Mouse (Mus musculus): ENCODE data around the gene Slc22a14.

Gene Slc22a14

DNA sequence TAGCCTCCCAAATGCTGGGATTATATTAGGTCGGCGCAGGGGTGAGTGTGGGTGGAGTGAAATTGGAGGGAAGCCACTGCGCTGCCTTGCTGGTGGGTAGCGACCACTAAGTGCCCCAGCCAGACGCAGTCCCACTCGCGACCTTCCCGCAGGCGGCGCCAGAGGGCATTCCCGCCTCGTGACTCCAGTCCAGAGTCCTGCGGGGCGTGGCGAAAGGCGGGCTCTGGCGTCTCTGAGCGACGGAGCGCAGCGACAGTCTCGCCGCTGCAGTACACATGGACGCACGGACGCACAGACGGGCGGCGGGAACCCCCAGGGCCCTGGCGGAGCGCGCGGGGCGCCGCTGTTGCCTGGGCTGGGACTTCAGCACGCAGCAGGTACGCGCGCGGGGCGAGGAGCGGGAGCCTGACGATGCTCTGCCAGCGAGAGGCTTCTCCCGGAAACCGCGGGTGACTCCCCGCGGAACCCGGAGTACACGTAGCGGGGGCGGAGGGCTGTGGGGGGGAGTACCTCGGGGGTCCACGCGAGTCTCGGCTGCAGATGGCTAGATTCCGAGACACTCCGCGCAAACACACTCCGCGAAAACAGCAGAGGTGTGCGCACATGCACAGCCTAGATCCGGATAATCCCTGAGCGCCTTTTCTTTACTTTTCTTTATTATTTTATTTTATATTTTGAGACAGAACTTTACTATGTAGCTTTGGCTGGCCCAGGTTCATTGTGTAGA, 7.9 kb downstream of the Slc22a14 start, which contains the start of gene Xylb:
Gene Xylb (plus strand): TSS at position 51 of the 727 bp plus-strand sequence.
- DNase-seq (ENCODE audit: low read depth, low spot score) = peak; percentile 57

DNA sequence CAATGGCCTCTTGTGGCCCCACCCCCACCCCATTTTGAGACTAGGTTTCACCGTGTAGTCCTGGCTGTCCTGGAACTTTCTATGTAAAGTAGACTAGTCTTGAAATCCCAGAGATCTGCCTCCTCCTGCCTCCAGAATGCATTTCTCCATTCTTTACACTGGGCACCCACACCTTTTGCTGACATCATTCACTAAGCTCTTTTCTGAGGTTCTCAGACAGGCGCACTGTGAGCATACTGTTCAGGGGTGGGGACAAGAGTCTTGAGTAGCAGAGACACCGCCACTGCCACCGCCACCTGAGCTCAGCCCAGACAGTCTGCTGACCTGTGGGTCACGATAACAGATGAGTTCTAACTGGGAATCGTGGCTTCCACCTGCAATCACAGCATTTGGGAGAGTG, 9.4 kb downstream of the Slc22a14 start:
- no peak for DNase-seq (ENCODE audit: low read depth, low spot score)

DNA sequence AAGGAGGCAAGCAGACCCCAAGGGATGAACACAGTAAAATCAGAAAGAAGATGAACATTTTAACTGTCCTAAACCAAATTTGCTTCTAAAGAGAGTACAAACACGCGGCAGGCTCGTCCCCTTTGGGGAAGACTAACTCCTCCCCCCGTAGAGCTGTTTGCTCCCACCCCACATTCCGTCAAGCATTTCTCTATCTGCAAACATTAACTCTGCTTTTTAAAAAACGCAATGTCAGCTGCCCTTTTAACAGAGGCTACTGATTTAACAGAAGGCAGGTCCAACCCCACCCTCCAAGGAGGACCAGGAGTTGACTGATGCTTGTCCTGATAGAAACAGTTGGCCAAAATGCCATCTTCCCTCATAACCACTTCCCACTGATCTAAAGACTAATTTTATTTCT, 11.4 kb downstream of the Slc22a14 start:
- no peak for DNase-seq (ENCODE audit: low read depth, low spot score)

DNA sequence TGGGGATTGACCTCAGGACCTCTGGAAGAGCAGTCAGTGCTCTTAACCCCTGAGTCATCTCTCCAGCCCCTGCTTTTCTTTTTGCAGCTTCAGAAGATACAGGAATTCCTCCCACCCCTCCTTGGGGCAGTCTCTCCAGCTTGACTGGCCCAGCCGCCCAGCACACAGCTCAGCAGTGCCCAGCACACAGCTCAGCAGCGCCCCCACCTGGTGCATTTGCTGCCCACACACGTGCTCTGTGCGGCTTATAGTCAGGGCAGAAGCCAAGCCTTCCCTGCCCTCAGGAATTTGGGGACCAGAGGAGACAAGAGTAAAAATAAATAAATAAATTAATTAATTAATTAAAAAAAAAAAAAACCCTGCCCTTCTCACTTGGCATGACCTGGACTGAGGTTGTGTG, 13.3 kb downstream of the Slc22a14 start:
- peak; percentile 40 for DNase-seq (ENCODE audit: low read depth, low spot score)

DNA sequence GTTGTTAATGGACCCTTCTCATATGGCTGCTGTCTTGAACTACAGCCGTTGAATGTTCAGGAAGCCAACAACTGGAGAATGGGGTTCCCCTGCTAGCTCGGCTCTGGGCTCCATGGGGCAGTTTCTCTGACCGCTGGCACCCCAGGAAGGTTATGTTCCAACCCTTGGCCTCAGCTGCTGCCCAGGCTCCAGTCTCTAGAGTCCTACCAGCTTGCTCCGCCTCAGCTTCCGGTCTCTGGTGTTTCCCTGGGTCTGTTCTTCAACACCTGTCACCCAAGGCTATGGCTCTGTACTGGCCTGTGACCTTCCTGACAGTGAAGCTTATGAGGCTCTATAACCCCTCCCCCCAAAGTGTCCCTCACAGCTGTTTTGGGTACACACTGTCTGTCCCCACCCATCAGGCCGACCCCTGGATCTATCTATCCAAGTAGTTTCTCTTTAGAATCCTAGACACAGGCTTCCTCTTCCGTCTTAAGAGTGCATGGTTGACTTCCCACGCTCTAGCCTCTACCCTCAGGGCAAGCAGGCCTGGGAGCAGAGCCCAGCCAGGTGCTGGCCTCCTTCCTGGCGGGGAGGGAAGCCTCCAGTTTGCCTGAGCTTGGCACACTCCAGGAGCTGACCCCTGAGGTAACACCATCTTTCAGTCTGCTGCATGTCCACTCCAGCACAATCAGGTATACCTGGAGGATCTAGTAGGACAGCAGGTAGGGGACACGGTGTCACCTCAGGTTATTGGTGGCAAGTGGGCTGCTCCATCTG, 14.2 kb downstream of the Slc22a14 start:
- no peak for DNase-seq (ENCODE audit: low read depth, low spot score)

DNA sequence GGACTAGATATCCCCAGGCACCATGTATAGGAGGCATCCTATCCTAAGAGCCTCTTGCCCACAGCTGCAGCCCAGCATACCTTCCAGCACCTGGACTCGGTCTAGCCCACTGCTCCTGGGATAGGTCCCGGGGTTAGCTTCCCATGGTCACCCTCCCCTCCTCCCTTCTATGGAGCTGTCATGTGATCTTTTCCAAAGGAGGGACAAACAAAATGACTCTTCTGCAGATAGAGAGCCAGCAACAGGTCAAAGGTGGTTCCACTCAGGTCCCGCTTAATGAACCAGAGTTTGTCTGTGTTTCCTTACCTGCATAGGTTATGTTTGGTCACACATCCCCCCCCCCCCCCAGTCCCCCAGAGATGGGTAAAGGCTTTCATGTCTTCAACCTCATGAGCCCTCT, 14.8 kb downstream of the Slc22a14 start:
- no peak for DNase-seq (ENCODE audit: low read depth, low spot score)

DNA sequence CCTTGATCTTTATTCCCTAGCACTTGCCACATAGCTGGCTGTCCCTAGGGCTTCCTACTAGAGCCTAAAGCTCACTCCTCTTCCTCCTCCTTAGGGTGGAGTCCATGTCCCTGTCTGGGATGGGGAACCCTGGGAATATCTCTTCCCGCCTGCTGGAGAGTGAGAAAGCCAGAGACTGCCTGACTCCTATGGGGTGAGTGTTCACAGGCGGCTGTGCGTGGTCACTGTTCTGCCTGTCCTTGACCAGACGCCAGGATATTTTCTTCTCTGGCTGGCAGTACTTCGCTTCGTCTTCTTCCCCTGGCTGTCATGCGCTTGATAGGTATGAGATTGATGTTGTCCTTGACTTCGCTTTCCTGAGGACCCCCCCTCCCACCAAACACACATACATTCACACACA, 19.0 kb downstream of the Slc22a14 start:
- no peak for DNase-seq (ENCODE audit: low read depth, low spot score)

DNA sequence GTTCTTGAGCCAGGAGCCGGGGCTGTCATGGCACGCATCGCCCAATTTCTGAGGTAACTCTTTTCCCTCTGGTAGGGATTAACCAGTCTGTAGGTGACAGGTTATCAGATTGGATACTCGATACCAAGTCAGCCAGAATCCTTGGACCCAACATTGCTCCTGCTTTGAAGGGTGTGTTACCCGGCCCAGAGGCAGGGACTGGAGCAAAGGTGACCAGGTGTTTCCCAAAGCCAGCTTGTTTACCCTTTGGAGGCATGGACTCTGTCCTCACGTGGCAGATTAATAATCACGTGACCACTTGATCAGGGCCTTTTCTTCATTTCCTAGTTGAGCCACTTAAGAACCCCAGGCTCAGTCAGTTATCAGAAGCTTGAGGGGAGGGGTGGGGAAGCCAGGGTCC, 22.6 kb downstream of the Slc22a14 start:
- no peak for DNase-seq (ENCODE audit: low read depth, low spot score)

DNA sequence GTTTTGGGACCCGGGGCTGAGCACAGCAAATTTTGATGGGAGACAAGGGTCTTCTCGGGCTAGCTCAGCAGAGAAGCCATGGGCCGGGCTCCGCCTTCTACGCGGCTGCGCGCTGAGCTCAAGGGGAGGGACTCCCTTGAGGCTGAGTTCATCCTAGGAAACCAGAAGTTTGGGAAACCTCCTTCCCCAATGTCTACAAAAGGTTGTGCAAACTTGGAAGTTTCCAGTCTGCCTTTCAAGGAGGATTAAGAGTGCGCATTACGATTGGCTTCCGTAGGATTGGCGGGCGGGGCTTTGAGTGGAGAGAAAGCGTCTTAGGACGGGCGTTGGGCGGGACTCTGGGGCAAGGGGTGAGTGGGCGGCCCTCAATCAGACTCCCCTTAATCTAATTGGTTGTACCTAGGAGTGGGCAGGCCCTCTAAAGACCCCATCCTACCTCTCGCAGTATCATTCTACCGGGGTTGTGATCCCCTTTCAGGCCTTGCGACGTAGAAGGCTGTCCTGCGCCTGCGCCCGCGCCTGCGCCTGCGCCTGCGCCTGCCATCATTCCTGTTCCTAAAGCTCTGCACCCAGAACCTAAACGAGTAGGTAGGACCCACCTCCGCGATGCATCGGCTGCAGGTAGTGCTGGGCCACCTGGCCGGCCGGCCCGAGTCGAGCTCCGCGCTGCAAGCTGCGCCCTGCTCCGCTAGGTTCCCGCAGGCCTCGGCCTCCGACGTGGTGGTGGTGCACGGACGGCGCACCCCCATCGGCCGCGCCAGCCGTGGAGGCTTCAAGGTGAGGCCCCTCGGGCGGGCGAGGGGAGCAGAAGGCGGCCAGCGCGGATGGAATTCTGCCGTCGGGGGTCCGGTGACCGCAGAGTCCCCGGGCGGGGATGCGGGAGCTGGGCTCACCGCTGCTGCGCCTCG, 24.2 kb downstream of the Slc22a14 start, which contains the start of gene Myd88:
Gene Myd88 (minus strand): TSS at position 503 of the 908 bp plus-strand sequence.
- DNase-seq (ENCODE audit: low read depth, low spot score) = peak; percentile 68

DNA sequence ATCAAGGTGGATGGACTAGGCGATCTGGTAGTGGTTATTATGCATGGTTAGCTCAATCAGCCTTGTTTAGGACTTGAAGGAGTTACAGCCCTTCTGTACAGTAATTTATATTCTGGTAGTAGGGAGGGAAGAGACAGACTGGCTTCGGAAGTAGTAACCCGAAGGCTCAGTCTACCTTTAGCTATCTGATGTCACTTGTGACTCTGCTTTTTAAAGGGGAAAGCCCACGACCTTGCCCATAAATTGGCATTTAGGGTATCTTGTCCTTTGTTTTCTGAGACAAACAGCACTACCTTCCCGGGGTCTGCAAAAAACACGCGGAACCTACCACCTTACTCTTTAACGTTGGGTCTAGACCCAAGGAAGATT, 25.2 kb downstream of the Slc22a14 start:
- no peak for DNase-seq (ENCODE audit: low read depth, low spot score)

DNA sequence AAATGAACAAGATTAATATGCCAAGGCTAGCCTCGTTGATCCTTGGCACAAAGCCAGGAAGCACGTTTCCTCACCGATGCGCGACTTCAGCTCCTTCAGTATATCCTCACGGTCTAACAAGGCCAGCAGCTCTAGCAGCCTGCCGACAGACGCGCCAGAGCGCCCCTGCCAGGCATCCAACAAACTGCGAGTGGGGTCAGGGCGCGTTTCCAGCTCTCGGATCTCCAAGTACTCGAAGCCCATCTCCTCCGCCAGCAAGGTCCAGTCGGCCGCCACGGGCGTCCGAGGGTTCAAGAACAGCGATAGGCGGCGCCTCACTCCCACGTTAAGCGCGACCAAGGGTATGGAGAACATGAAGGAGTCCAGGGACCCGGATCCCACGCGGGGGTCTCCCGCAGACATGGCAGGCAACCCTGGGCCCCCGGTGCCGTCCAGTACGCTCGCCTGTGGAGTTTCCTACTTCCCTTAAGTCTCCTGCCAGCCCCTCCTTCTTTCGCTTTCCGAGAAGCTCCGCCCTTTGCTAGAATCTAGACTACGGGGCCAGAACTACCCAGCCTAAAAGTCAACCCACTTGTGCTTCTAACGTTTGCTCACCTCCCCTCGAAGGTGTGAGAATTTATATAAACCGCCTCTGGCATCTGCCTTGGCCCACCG, 25.7 kb downstream of the Slc22a14 start, which contains the start of gene Acaa1a:
Gene Acaa1a (plus strand): TSS at position 119 of the 654 bp plus-strand sequence.
- DNase-seq (ENCODE audit: low read depth, low spot score) = peak; percentile 74

DNA sequence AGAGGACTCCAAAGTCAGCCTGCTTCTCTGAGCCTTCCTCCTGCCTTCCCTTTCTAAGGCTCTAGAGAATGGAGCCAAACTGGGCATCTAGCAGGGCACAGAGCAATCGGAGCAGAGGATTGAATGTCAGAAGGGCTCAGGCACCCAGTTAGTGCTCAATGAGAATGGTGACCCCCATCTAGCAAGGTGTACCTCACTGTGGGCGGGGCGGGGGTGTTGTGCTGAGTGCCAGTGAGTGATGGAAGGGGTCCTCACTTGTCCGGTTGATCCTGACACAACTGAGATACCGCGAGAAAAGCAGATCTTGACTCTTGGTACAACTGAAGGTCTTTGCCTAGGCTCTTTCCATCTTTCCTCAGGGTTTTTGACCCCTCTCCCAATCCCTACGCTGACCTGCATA, 26.2 kb downstream of the Slc22a14 start:
- no peak for DNase-seq (ENCODE audit: low read depth, low spot score)

DNA sequence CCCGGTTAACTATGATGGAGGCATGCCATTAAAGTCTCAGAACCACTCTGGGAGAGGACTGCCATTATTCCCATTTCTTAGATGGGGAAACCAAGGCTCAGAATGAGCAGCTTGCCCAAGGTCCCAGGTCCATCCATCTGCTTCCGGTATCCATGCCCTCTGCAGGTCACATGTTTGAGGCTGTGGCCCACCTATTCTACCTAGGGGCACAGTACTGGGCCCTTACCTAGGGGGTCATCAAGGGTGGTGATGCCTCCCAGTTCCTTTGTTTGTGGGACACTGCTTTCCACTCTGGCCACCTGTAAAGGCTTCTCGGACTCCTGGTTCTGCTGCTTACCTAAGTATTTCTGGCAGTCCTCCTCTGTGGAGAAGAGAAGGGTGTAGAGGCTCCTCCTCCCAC, 27.0 kb downstream of the Slc22a14 start:
- DNase-seq (ENCODE audit: low read depth, low spot score) = no peak

DNA sequence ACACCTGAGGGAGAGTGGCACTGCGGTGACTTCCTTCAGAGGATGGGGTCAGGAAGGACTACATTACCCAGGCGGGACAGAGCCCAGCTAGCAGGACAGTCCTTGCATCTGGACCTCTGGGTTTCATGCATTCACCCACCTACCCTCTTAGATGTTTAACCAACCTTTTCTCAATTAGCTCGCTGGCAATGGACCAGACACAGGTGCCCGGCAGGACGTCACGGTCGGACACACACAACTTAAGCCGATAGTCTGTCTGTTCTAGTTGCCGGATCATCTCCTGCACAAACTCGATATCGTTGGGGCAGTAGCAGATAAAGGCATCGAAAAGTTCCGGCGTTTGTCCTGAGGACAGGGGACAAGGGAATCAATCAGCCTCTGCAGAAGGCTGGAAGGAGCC, 27.5 kb downstream of the Slc22a14 start:
- no peak for DNase-seq (ENCODE audit: low read depth, low spot score)

DNA sequence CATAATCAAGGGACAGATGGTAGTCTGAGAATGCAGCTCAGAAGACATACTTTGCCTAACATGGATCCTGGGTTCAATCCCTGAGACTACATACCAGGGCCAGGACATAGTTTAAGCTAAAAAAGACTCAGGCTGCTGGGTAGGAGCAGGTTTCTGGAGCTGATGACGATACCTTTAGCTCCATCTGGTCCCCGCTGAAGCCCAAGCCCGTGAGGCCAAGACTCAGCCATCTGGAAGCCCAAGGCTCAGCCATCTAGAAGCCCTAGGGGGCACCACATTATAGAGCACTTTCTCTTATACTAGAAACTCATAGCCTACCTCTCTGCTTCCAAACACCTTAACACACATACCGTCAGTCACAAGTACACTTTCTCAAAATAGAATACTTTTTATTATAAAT, 29.8 kb downstream of the Slc22a14 start:
- no peak for DNase-seq (ENCODE audit: low read depth, low spot score)

DNA sequence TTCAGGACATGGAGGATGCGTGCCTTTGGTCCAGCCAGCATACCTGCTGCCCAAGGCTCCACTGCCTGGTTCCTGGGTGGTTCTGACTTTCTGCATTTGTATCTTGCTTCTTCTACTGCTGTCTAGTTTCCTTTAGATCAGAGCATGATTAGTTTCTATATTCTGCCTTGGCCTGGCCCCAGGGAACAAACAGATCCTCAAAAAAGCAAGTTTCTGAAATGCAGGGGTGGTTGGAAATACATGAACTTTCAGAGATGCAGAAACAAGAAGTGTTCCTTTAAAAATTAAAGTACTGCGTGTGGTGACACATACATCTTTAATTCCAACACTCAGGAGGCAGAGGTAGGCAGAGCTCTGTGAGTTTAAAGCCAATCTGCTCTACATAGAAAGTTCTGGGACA, 30.5 kb downstream of the Slc22a14 start:
- DNase-seq (ENCODE audit: low read depth, low spot score) = no peak

DNA sequence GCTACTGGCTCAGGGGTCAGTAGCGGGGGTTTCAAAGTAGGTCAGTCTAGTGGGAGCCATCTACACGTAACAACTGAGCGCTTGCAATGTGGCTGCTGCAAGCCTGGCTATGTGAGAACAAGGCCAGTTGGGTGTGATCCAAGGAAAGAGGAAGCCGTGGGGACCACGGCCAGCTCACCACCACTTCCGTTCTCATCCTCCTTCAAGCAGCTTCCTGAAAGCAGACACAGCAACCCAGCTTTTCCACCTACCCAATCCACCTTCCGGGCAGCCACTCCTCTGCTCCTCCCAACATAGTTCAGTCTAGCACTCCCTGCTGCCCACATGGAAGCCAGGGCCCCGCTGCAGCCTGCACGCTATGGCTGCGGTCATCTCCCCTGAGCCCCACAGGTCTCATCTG, 31.0 kb downstream of the Slc22a14 start:
- no peak for DNase-seq (ENCODE audit: low read depth, low spot score)

DNA sequence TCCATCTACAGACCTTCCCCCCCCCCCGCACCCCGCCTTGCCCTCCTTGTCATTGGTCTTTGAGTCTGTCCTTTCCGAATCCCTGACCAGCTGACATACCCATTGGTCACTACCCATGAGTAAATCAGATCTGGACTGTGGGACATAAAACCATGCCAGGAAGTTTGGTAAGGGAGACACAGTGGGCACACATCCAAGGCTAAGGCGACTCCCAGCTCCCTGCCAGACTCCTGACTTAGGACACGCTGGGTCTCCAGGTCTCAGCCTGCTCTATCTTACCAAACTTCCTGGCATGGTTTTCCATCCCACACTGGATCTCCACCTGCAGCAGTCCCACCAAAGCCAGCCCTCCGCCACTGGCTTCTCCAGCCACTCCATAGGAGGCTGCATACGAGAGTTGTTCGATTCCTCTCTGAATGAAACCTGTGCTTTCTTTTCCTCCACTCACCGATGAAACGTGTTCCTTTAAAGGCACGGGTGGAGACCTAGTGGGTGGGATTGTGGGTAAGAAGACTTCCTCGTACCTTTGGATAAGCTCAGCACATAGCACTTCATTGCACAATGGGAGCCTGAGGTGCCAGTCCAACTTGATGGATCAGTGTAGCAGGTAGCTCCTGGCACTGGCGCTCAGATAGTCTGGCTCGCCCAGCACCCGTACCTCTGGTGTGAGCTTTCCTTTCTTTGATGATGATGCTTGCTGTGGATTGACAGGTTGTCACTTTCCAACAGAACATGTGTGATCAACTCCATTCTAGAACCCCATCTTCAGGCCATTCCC, 35.0 kb downstream of the Slc22a14 start:
- no peak for DNase-seq (ENCODE audit: low read depth, low spot score)

DNA sequence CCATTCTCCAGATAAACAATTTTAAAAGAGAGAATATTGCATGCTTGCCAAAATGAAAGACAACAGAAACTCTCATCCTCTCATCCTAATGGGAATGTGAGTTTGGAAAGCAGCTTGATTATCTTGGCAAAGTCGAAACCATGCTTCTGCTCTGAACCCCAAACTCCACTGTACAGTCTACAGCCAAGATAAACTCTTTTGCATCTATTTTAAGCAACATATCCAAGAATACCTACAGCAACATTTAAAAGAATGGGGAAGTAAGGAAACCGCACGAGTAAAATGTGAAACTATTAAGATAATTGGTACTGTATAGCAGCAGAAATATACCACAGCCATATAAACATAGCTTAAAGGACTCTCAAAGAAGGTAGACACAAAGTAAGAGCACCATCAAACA, 36.9 kb downstream of the Slc22a14 start:
- no peak for DNase-seq (ENCODE audit: low read depth, low spot score)

DNA sequence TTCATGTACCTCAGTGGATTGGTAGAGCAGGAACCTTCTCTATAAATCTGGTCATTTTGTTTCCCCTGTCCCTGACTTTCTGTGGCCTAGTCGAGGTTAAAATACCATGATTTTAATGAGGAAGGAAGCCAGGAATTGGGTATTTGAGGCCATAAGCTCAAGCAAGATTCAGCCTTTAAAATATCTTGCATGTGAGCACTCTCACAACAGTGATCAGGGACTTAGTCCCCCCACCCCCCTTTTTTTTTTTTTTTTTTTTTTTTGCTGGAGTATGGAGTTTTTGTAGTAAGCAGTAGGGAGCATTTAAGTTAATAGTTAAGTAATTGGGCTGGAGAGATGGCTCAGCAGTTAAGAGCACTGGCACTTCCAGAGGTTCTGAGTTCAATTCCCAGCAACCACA, 41.2 kb downstream of the Slc22a14 start:
- no peak for DNase-seq (ENCODE audit: low read depth, low spot score)

DNA sequence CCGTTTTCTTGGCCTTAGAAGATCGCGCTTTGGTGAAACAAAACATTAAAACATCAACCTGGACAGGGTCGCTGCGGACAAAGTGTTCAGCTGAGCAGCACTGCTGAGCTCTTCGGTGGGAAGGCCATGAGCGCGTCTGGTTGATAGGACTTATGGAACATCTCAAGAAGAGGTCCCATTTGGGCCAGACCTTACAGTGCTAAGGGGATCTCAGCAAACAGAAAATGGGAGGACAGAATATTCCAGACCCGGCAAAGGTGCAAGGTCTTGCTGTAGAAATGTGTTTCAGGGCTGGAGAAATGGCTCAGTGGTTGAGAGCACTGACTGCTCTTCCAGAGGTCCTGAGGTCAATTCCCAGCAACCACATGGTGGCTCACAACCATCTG, 42.1 kb downstream of the Slc22a14 start:
- no peak for DNase-seq (ENCODE audit: low read depth, low spot score)
